Mouse (Mus musculus) kidney, embryonic 16.5 days (tissue): Measurements from ENCODE around the gene Crybg2. TPM values are rescaled to one million over a fixed set of nuclear protein-coding genes. Genes with fewer than 3 reads are reported as not detected.

Source experiments
- ATAC-seq: fragments of 200-750 bp; cut with Nextera tagmentation; 2 replicates; pipeline ENCODE4 v1.8.0; 2017; ENCODE audit warnings: moderate TSS enrichment; ENCODE audit not compliant: low FRiP score, low TSS enrichment
- H3K27ac ChIP-seq: fragments of 300-500 bp; sonication (generic); 2 replicates; pipeline ENCODE4 v1.5.1; 2014; ENCODE audit warnings: low read length
- H3K27me3 ChIP-seq: fragments of 300-500 bp; sonication (generic); 2 replicates; pipeline ENCODE4 v1.6.1; 2014; ENCODE audit warnings: low read length, control low read depth, mixed read lengths; ENCODE audit not compliant: insufficient read depth
- H3K36me3 ChIP-seq: fragments of 300-500 bp; sonication (generic); 2 replicates; pipeline ENCODE4 v1.6.1; 2014; ENCODE audit warnings: low read length, control low read depth, mixed read lengths; ENCODE audit not compliant: insufficient read depth
- H3K4me1 ChIP-seq: fragments of 300-500 bp; sonication (generic); 2 replicates; pipeline ENCODE4 v1.6.1; 2014; ENCODE audit warnings: low read length, control low read depth, mixed read lengths; ENCODE audit not compliant: insufficient read depth
- H3K4me2 ChIP-seq: fragments of 300-500 bp; sonication (generic); replicated peaks from 2 replicates; pipeline ENCODE4 v1.6.1; 2014; ENCODE audit warnings: low read depth, low read length
- H3K4me3 ChIP-seq: fragments of 300-500 bp; sonication (generic); 2 replicates; pipeline ENCODE4 v1.5.1; 2014; ENCODE audit warnings: mild to moderate bottlenecking, low read length
- H3K9ac ChIP-seq: fragments of 300-500 bp; sonication (generic); replicated peaks from 2 replicates; pipeline ENCODE4 v1.6.1; 2014; ENCODE audit warnings: low read length
- H3K9me3 ChIP-seq: fragments of 300-500 bp; sonication (generic); 2 replicates; pipeline ENCODE4 v1.6.1; 2016; ENCODE audit warnings: low read length, control low read depth
- WGBS: fragments of 180-500 bp; shearing (Covaris S2); extraction: QIAGEN DNeasy Blood & Tissue Kit; methylation state at CpG from one replicate; pipeline ENCODE4 v1.1.7; 2014; 5-methylcytosine and 5-hydroxymethylcytosine counted together
- polyA plus RNA-seq: library from polyadenylated mRNA; unstranded; fragments of >200 nt; fragmentation: Nextera tagmentation; extraction: Ambion mirVana; gene quantifications from 2 replicates; pipeline ENCODE4 v1.2.1, GENCODE M21; 2015

Crybg2 gene
- polyA plus RNA-seq, 1 experiment from 2014 or later = 4.2 TPM

GRCm38 (mm10) chr4:134123680-134124551 is 63.3 kb downstream of the Crybg2 start:
- no peaks in the 10 kb centered on the region for H3K27me3 ChIP-seq
- 26% methylated on average over 17 of the region's 17 CpGs for WGBS
- no peak overlapping the region for H3K4me3 ChIP-seq
- H3K9me3 ChIP-seq = no peaks in the 10 kb centered on the region
- no peak overlapping the region for H3K4me2 ChIP-seq
- H3K4me1 ChIP-seq = peaks cover 26% of the 10 kb centered on the region
- H3K9ac ChIP-seq = no peak overlapping the region
- no peak for ATAC-seq
- no peak overlapping the region for H3K27ac ChIP-seq
- H3K36me3 ChIP-seq = no peaks in the 10 kb centered on the region

- Histone ChIP-seq H3K9ac (no peak overlapping the region; the same call in 1 of the 2 replicates), H3K36me3 (0 out of 2 replicates have a peak, but pooled peaks cover under 1% of the 10 kb centered on the region), H3K4me3 (no peak overlapping the region), H3K4me2 (no peak overlapping the region), H3K4me1 (peaks cover 32% of the 10 kb centered on the region), H3K9me3 (no peaks in the 10 kb centered on the region), H3K27me3 (no peaks in the 10 kb centered on the region), H3K27ac (no peak overlapping the region)
- no peak for ATAC-seq
- 84% methylated on average over 15 of the region's 15 CpGs for WGBS
These were observed 64.9 kb downstream of the Crybg2 start for GRCm38 (mm10) chr4:134125383-134126060.

- Histone ChIP-seq H3K27me3 (no peaks in the 10 kb centered on the region), H3K4me1 (peaks cover 31% of the 10 kb centered on the region), H3K27ac (no peak overlapping the region), H3K36me3 (peaks cover 7% of the 10 kb centered on the region; the same call in 1 of the 2 replicates), H3K9ac (no peak overlapping the region), H3K9me3 (no peaks in the 10 kb centered on the region), H3K4me3 (no peak overlapping the region), H3K4me2 (no peak overlapping the region)
- 86% methylated on average over 21 of the region's 21 CpGs for WGBS
- ATAC-seq = no peak
These were observed 65.9 kb downstream of the Crybg2 start for GRCm38 (mm10) chr4:134126300-134127120.

GRCm38 (mm10) chr4:134127121-134127455 is 66.5 kb downstream of the Crybg2 start:
- H3K9ac ChIP-seq = peak overlapping the region; percentile 90; the same call in 1 of the 2 replicates
- H3K9me3 ChIP-seq = no peaks in the 10 kb centered on the region
- peak overlapping the region; percentile 86; the same call in 1 of the 2 replicates for H3K4me3 ChIP-seq
- H3K4me1 ChIP-seq = peaks cover 28% of the 10 kb centered on the region
- no peaks in the 10 kb centered on the region for H3K27me3 ChIP-seq
- peak overlapping the region; percentile 88; the same call in 1 of the 2 replicates for H3K4me2 ChIP-seq
- no peak for ATAC-seq
- peaks cover 7% of the 10 kb centered on the region; the same call in 1 of the 2 replicates for H3K36me3 ChIP-seq
- no peak overlapping the region for H3K27ac ChIP-seq
- 83% methylated on average over 7 of the region's 7 CpGs for WGBS

- Histone ChIP-seq H3K36me3 (peaks cover 7% of the 10 kb centered on the region; the same call in 1 of the 2 replicates), H3K4me2 (peak overlapping the region; percentile 88), H3K27me3 (no peaks in the 10 kb centered on the region), H3K27ac (peak overlapping the region; percentile 95), H3K9me3 (no peaks in the 10 kb centered on the region), H3K4me3 (peak overlapping the region; percentile 86), H3K4me1 (peaks cover 25% of the 10 kb centered on the region), H3K9ac (peak overlapping the region; percentile 90)
- ATAC-seq = no peak
- 51% methylated on average over 8 of the region's 8 CpGs for WGBS
These were observed 67.2 kb downstream of the Crybg2 start for GRCm38 (mm10) chr4:134127793-134128192.

- peak within 1 kb of the TSS; percentile 90 for H3K9ac ChIP-seq
- WGBS = under 1% methylated on average over 49 of the region's 50 CpGs
- no peaks in the 10 kb centered on the region for H3K27me3 ChIP-seq
These were observed 67.8 kb downstream of the Crybg2 start, which contains the start of gene Sh3bgrl3 for GRCm38 (mm10) chr4:134128221-134128982. Sh3bgrl3 (minus strand) TSS chr4:134128789.

DNA sequence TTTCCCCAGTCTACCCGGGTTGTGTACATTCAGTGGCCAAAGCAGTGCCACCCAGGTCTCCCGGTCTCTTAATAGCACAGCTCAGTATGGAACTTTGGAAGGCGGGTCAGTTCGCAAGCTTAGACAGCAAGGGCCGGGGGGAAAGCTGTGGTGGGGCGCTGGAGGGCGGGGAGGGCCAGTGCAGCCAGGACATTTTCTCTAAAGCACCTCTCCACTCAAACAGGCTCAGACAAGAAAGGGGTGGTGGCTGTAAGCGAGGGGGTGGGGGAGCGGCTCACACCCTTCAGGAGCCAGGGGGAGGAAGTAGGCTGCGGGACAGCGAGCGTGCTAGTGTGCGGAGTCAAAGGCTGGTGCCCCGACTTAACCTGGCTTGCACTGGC is 68.4 kb downstream of the Crybg2 start:
- ATAC-seq = peak; percentile 58
- H3K36me3 ChIP-seq = peaks cover 7% of the 10 kb centered on the region; the same call in 1 of the 2 replicates
- WGBS = 2% methylated on average over 14 of the region's 14 CpGs
- no peaks in the 10 kb centered on the region for H3K27me3 ChIP-seq
- H3K4me2 ChIP-seq = peak overlapping the region; percentile 88
- H3K4me1 ChIP-seq = peaks cover 22% of the 10 kb centered on the region
- peak overlapping the region; percentile 95 for H3K27ac ChIP-seq
- no peaks in the 10 kb centered on the region for H3K9me3 ChIP-seq
- H3K9ac ChIP-seq = peak overlapping the region; percentile 90
- H3K4me3 ChIP-seq = peak overlapping the region; percentile 86

More at GRCm38 (mm10) chr4:134128221-134128982, 67.8 kb downstream of the Crybg2 start, which contains the start of gene Sh3bgrl3:
- peak within 1 kb of the TSS; percentile 95 for H3K27ac ChIP-seq
- H3K4me3 ChIP-seq = peak within 1 kb of the TSS; percentile 86
- peak; percentile 94 for ATAC-seq
- H3K4me1 ChIP-seq = peaks cover 25% of the 10 kb centered on the region
- peaks cover 7% of the 10 kb centered on the region; the same call in 1 of the 2 replicates for H3K36me3 ChIP-seq
- no peaks in the 10 kb centered on the region for H3K9me3 ChIP-seq
- peak within 1 kb of the TSS; percentile 88 for H3K4me2 ChIP-seq

DNA sequence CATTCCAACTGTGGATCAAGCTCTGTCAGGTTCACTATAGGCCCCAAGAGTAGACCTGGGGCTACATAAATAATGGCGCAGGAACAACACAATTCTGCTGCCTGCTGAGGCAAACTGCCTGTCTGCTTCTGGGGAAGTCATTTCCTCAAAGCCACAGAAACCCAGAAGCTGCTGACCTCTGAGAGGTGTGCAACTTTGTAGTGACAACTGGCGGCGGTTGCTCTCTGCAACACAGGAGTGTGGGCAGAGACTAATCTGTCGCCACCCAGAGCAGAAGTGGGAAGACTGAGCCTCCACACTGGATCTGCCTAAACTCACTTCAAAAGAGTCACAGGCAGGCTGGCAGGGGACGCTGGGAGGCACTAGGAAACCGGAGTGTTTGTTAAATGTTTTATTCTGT is 68.9 kb downstream of the Crybg2 start:
- H3K4me1 ChIP-seq = peaks cover 21% of the 10 kb centered on the region
- no peak for ATAC-seq
- H3K27ac ChIP-seq = peak overlapping the region; percentile 95
- WGBS = 31% methylated on average over 6 of the region's 6 CpGs
- no peaks in the 10 kb centered on the region for H3K27me3 ChIP-seq
- peaks cover 7% of the 10 kb centered on the region; the same call in 1 of the 2 replicates for H3K36me3 ChIP-seq
- H3K9ac ChIP-seq = peak overlapping the region; percentile 90
- H3K4me2 ChIP-seq = peak overlapping the region; percentile 88
- peak overlapping the region; percentile 86 for H3K4me3 ChIP-seq
- H3K9me3 ChIP-seq = no peaks in the 10 kb centered on the region
